Mouse (Mus musculus) lung, embryonic 15.5 days (tissue): ENCODE data around the gene Atp6v1g2. TPM values are rescaled to one million over a fixed set of nuclear protein-coding genes. Genes with fewer than 3 reads are reported as not detected.
A peak's percentile ranks its signal among the peaks of the same experiment; 100 is the strongest.
"Not testable (repeated sequence)": the region's sequence is repeated elsewhere in the genome, so short reads cannot be mapped to it uniquely, and the experiment has no call there.

Experiments used
- ATAC-seq: fragments of 200-750 bp; cut with Nextera tagmentation; 2 replicates; pipeline ENCODE4 v1.8.0; 2017; ENCODE audit warnings: moderate number of reproducible peaks, borderline replicate concordance; ENCODE audit not compliant: low FRiP score, low TSS enrichment; ENCODE audit errors: extremely low read depth
- H3K27ac ChIP-seq: fragments of 300-500 bp; sonication (generic); 2 replicates; pipeline ENCODE4 v1.5.1; 2015; ENCODE audit warnings: moderate library complexity, mild to moderate bottlenecking, inconsistent platforms
- H3K27me3 ChIP-seq: fragments of 300-500 bp; sonication (generic); 2 replicates; pipeline ENCODE4 v1.6.1; 2015; ENCODE audit warnings: inconsistent platforms
- H3K36me3 ChIP-seq: fragments of 300-500 bp; sonication (generic); 2 replicates; pipeline ENCODE4 v1.6.1; 2015; ENCODE audit warnings: inconsistent platforms
- H3K4me1 ChIP-seq: fragments of 300-500 bp; sonication (generic); 2 replicates; pipeline ENCODE4 v1.6.1; 2015; ENCODE audit warnings: inconsistent platforms
- H3K4me2 ChIP-seq: fragments of 300-500 bp; sonication (generic); 2 replicates; pipeline ENCODE4 v1.6.1; 2015; ENCODE audit warnings: inconsistent platforms, mild to moderate bottlenecking, moderate library complexity
- H3K4me3 ChIP-seq: fragments of 300-500 bp; sonication (generic); 2 replicates; pipeline ENCODE4 v1.5.1; 2015; ENCODE audit warnings: mild to moderate bottlenecking, inconsistent platforms
- H3K9ac ChIP-seq: fragments of 300-500 bp; sonication (generic); 2 replicates; pipeline ENCODE4 v1.6.1; 2015; ENCODE audit warnings: inconsistent platforms
- H3K9me3 ChIP-seq: fragments of 300-500 bp; sonication (generic); 2 replicates; pipeline ENCODE4 v1.6.1; 2016; ENCODE audit warnings: inconsistent platforms
- WGBS: fragments of 180-500 bp; shearing (Covaris S2); methylation state at CpG from one replicate; pipeline ENCODE4 v1.1.7; 2015; 5-methylcytosine and 5-hydroxymethylcytosine counted together
- polyA plus RNA-seq: library from polyadenylated mRNA; unstranded; fragments of >200 nt; fragmentation: Nextera tagmentation; extraction: Ambion mirVana; gene quantifications from 2 replicates; pipeline ENCODE4 v1.2.1, GENCODE M21; 2015

Atp6v1g2 gene
- polyA plus RNA-seq, 1 experiment from 2014 or later = 4.3 TPM

DNA sequence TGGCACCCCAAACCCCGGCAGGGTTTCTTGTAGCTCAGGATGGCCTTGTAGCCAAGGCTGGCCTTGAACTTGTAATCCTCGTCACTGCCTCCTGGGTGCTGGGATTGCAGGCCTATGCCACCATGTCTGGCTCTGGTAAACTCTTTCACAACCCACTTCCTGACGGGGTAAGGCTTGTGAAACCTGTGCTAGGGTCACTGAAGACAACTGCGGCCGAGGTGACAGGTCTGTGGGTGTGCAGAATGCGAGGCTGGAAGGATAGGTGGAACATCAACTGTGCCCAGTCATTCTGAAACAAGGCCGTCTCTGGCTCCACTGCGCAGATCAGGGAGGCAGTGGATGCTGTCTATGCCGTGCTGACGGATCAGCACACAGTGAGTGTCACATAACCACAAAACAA, 2.4 kb upstream of the Atp6v1g2 start:
- no peak overlapping the region for H3K4me2 ChIP-seq
- peaks cover 45% of the 10 kb centered on the region for H3K36me3 ChIP-seq
- H3K4me3 ChIP-seq = no peak overlapping the region
- H3K9me3 ChIP-seq = no peaks in the 10 kb centered on the region
- ATAC-seq = no peak
- H3K9ac ChIP-seq = no peak overlapping the region
- peaks cover 28% of the 10 kb centered on the region for H3K4me1 ChIP-seq
- 88% methylated on average over 10 of the region's 10 CpGs for WGBS
- no peaks in the 10 kb centered on the region for H3K27me3 ChIP-seq
- H3K27ac ChIP-seq = no peak overlapping the region

GRCm38 (mm10) chr17:35232043-35232442, 1.4 kb upstream of the Atp6v1g2 start:
- no peak overlapping the region for H3K27ac ChIP-seq
- H3K4me1 ChIP-seq = peaks cover 35% of the 10 kb centered on the region
- no peak overlapping the region for H3K4me2 ChIP-seq
- WGBS = 16% methylated on average over 12 of the region's 12 CpGs
- no peak overlapping the region for H3K4me3 ChIP-seq
- no peak overlapping the region for H3K9ac ChIP-seq
- ATAC-seq = no peak
- peaks cover 38% of the 10 kb centered on the region for H3K36me3 ChIP-seq
- no peaks in the 10 kb centered on the region for H3K27me3 ChIP-seq
- H3K9me3 ChIP-seq = no peaks in the 10 kb centered on the region

DNA sequence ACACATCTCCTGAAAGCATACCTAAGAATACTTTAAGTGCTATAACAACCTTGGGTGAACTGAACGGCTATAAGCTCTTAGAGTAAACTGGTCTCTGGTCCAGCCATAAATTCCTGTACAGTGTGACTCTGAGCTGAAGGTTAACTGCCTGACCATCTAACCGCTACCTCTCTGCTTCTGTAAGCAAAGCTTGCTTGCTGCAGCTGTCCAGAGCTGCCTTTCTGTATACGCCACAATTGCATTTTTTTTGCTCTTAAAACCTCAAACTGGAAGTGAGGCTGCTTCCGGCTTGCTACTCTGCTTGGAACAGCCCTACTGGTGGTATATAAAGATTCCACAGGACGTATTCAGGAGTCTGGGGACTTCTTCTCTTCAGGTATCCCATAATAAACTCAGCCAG, 801 bp upstream of the Atp6v1g2 start:
- peak overlapping the region; percentile 97 for H3K27ac ChIP-seq
- peaks cover 32% of the 10 kb centered on the region for H3K36me3 ChIP-seq
- no peak for ATAC-seq
- no peak overlapping the region for H3K9ac ChIP-seq
- 0 out of 2 replicates have a peak overlapping the region, but pooled peaks have one; percentile 88 for H3K4me2 ChIP-seq
- H3K9me3 ChIP-seq = no peaks in the 10 kb centered on the region
- H3K4me3 ChIP-seq = no peak overlapping the region
- H3K4me1 ChIP-seq = peaks cover 35% of the 10 kb centered on the region
- 61% methylated on average over 5 of the region's 5 CpGs for WGBS
- no peaks in the 10 kb centered on the region for H3K27me3 ChIP-seq

- H3K36me3 ChIP-seq = peaks cover 24% of the 10 kb centered on the region
- peak overlapping the region; percentile 97 for H3K27ac ChIP-seq
- H3K9ac ChIP-seq, ATAC-seq, H3K9me3 ChIP-seq, H3K27me3 ChIP-seq: not testable (repeated sequence)
- peak overlapping the region; percentile 66 for H3K4me3 ChIP-seq
- peak overlapping the region; percentile 88 for H3K4me2 ChIP-seq
- 62% methylated on average over 7 of the region's 7 CpGs for WGBS
- peaks cover 35% of the 10 kb centered on the region for H3K4me1 ChIP-seq
These were observed 630 bp downstream of the Atp6v1g2 start for GRCm38 (mm10) chr17:35234090-35234489.

DNA sequence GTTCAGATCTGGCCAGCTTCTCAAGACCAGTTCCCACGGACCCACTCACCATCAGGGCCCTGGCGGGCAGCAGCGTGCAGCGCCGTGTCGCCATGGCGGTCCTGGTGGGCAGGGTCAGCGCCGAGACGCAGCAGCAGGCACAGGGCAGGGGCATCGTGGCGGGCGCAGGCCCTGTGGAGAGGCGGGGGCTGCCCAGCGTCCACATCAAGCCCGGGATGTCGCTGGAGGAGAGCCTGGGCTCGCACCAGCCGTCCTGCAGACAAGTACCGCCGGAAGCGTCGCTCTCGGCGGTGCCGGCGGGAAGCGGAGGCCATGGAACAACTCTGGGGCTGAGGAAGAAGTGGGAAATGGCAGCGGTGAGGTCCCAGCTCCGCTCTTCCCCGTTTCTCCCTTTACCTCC, 1.4 kb downstream of the Atp6v1g2 start:
- H3K4me2 ChIP-seq = peak overlapping the region; percentile 88
- peak overlapping the region; percentile 66 for H3K4me3 ChIP-seq
- WGBS = 2% methylated on average over 31 of the region's 31 CpGs
- no peaks in the 10 kb centered on the region for H3K27me3 ChIP-seq
- H3K4me1 ChIP-seq = peaks cover 35% of the 10 kb centered on the region
- peak overlapping the region; percentile 97 for H3K27ac ChIP-seq
- H3K9ac ChIP-seq = peak overlapping the region; percentile 85
- peak; percentile 7; the same call in 1 of the 2 replicates for ATAC-seq
- H3K9me3 ChIP-seq = no peaks in the 10 kb centered on the region
- peaks cover 16% of the 10 kb centered on the region for H3K36me3 ChIP-seq

DNA sequence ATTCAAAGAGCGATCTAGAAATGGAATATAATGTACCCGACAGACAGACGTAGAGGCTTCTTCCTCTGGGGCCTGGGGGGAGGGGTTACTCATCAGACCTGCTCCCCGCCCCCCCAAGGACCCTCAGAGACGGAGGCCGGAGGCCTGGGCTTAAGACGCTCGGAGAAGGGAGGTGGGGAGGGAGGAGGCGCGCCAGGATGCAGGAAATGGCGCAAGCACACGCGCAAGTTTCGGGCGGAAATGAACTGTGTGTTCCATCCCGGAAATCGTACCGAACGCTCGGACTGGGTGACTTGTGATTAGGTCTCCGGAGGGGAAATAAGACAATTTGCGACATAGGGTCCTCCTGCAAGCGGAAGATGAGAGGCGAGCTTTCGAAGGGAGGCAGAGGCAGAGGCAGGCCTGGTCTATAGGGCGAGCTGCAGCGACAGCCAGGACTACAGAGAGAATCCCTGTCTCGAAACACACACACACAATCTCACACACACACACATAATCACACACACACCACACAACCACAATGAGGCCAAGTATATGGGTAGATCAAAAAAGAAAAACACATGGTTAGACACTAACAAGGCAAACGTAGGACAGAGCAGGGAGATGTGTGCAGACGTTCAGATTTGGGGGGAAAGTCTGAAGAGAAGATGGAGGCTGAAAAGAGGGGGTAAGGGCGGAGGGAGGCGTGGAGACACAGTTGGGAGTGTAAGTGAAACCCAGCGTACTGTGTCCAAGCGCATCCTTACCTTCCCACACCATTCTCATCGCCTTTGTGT, 2.3 kb downstream of the Atp6v1g2 start, which contains the start of gene Nfkbil1:
TSS of gene Nfkbil1 (minus strand) at position 179 of the 776 bp plus-strand sequence.
- H3K4me3 ChIP-seq = peak within 1 kb of the TSS; percentile 66
- H3K36me3 ChIP-seq = peaks cover 9% of the 10 kb centered on the region
- H3K27me3 ChIP-seq = no peaks in the 10 kb centered on the region
- peaks cover 42% of the 10 kb centered on the region for H3K4me1 ChIP-seq
- ATAC-seq = peak; percentile 88
- WGBS = under 1% methylated on average over 35 of the region's 35 CpGs
- H3K27ac ChIP-seq = peak within 1 kb of the TSS; percentile 97
- H3K9ac ChIP-seq = peak within 1 kb of the TSS; percentile 85
- H3K4me2 ChIP-seq = peak within 1 kb of the TSS; percentile 88
- no peaks in the 10 kb centered on the region for H3K9me3 ChIP-seq

GRCm38 (mm10) chr17:35236390-35236746, 2.9 kb downstream of the Atp6v1g2 start:
- Histone ChIP-seq H3K27me3 (no peaks in the 10 kb centered on the region), H3K4me1 (peaks cover 45% of the 10 kb centered on the region), H3K4me2 (peak overlapping the region; percentile 88), H3K4me3 (peak overlapping the region; percentile 66), H3K27ac (peak overlapping the region; percentile 97), H3K9me3 (no peaks in the 10 kb centered on the region), H3K36me3 (peaks cover 4% of the 10 kb centered on the region), H3K9ac (peak overlapping the region; percentile 85)
- WGBS = 1% methylated on average over 18 of the region's 18 CpGs
- peak; percentile 40 for ATAC-seq

- Histone ChIP-seq H3K4me3 (no peak overlapping the region), H3K9ac (no peak overlapping the region), H3K36me3 (peaks cover 3% of the 10 kb centered on the region; the same call in 1 of the 2 replicates), H3K27me3 (no peaks in the 10 kb centered on the region), H3K27ac (no peak overlapping the region), H3K9me3 (no peaks in the 10 kb centered on the region), H3K4me1 (peaks cover 45% of the 10 kb centered on the region), H3K4me2 (no peak overlapping the region)
- 76% methylated on average over 9 of the region's 9 CpGs for whole genome bisulfite sequencing
- no peak for ATAC-seq
These were observed 3.5 kb downstream of the Atp6v1g2 start for GRCm38 (mm10) chr17:35236996-35237395.

- Histone ChIP-seq H3K4me2 (no peak overlapping the region), H3K9ac (no peak overlapping the region), H3K9me3 (no peaks in the 10 kb centered on the region), H3K4me1 (peaks cover 43% of the 10 kb centered on the region), H3K4me3 (no peak overlapping the region), H3K36me3 (peaks cover 3% of the 10 kb centered on the region; the same call in 1 of the 2 replicates), H3K27me3 (no peaks in the 10 kb centered on the region), H3K27ac (no peak overlapping the region)
- 86% methylated on average over 12 of the region's 12 CpGs for WGBS
- no peak for ATAC-seq
These were observed 4.0 kb downstream of the Atp6v1g2 start for GRCm38 (mm10) chr17:35237504-35237903.

GRCm38 (mm10) chr17:35239700-35240099, 6.2 kb downstream of the Atp6v1g2 start:
- H3K27ac ChIP-seq = no peak overlapping the region
- no peaks in the 10 kb centered on the region for H3K27me3 ChIP-seq

DNA sequence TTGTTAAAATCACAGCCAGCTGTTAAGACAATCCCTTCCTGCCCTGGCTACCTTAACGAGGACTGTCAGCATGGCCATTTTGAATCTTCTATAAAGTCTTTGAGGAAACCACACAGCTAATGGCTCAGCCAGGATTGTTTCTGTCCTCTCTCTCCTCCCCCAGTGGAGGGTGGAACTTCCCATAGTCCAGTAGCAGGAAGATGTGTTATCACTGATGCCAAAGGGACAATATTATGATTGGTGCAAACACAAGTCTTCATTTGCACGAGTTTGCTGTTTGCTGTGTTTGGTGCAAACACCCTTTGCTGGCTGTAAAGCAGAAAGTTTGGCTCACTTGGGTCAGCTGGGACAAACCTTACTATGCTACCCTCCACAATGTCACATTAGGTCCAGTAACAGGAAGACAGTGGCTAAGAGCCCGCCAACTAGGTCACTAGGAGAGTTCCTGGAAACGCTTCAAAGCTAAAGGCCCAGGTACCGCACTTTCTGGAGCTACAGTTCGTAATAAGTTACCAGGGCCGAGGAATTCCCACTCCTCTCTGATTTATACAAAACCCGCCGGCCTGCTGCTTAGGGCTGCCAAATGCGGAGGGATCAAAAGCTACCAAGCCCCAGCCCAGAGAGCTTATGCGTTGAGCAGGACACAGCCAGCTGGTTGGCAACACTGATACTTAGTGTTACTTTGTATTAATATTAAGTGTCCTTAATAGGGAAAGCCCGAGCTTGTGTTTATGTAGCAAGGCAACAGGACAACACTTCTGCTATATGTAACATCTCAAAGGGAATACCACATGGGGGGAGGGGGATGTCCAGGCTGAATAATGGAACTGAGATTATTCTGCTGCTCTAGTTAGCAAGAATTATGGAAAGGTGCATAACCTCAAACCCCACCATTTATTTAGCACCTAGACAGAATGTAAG, 7.2 kb downstream of the Atp6v1g2 start:
- Histone ChIP-seq H3K4me2 (peak overlapping the region; percentile 80), H3K27me3 (no peaks in the 10 kb centered on the region), H3K4me1 (peaks cover 44% of the 10 kb centered on the region), H3K9me3 (no peaks in the 10 kb centered on the region), H3K9ac (peak overlapping the region; percentile 94), H3K4me3 (peak overlapping the region; percentile 81), H3K36me3 (peaks cover 29% of the 10 kb centered on the region), H3K27ac (peak overlapping the region; percentile 98)
- 24% methylated on average over 12 of the region's 12 CpGs for WGBS
- ATAC-seq = no peak

More at GRCm38 (mm10) chr17:35239700-35240099, 6.2 kb downstream of the Atp6v1g2 start:
- Histone ChIP-seq H3K4me3 (no peak overlapping the region), H3K36me3 (peaks cover 19% of the 10 kb centered on the region), H3K4me1 (peaks cover 38% of the 10 kb centered on the region), H3K9me3 (no peaks in the 10 kb centered on the region), H3K9ac (peak overlapping the region; percentile 8; the same call in 1 of the 2 replicates), H3K4me2 (no peak overlapping the region)
- no peak for ATAC-seq
- 75% methylated on average over 5 of the region's 5 CpGs for WGBS
